ENCODE assay signal across 20 mouse cellular contexts in genomic region chr4:140919974-140920836, GRCm38 (mm10). TPM values are rescaled to one million over a fixed set of nuclear protein-coding genes. Genes with fewer than 3 reads are reported as not detected.
DNase-seq lines count a peak whose midpoint lies in the region; ATAC-seq lines count a peak whose summit lies in the region.
"Had no signal": no experiment of that assay in that cellular context is flagged by ENCODE, and none has a peak within 500 bp of the region (broad histone marks: within the 10 kb centered on the region; RNA-seq: fewer than 3 reads in every experiment).

No protein-coding gene starts in this region.

- no peak for DNase-seq in hindbrain, embryonic 10.5 days (ENCODE audit: low spot score)
- DNase-seq in kidney, postnatal 4 days = peak; percentile 30 to 54
- no peak for DNase-seq in kidney, adult 11 months
- DNase-seq in cerebellum, postnatal 4 days (ENCODE audit: low spot score in 2 of 2) = no peak
- no peak for DNase-seq in lung, postnatal 14 days
- DNase-seq: adrenal gland, postnatal 36 days; cerebellum, adult 18-20 months; cerebellum, postnatal 25 days; kidney, adult 2 months; lung, adult 2 months; lung, postnatal 36 days; right cerebral cortex, adult 18-20 months had no signal

- no peak overlapping the region for H3K9ac ChIP-seq in hindbrain, embryonic 16.5 days (ENCODE audit: low read depth, low read length)
- H3K9ac ChIP-seq: hindbrain, embryonic 14.5 days had no signal

- H3K9me3 ChIP-seq in hindbrain, embryonic 10.5 days = no peaks in the 10 kb centered on the region
- H3K9me3 ChIP-seq in hindbrain, embryonic 16.5 days (ENCODE audit: control insufficient read depth, low read length) = no peaks in the 10 kb centered on the region
- H3K9me3 ChIP-seq: forebrain, embryonic 10.5 days; limb, embryonic 10.5 days had no signal

- H3K27me3 ChIP-seq in hindbrain, embryonic 10.5 days (ENCODE audit: insufficient read depth, poor library complexity, severe bottlenecking) = no peaks in the 10 kb centered on the region
- no peaks in the 10 kb centered on the region for H3K27me3 ChIP-seq in hindbrain, embryonic 16.5 days (replicated peaks; ENCODE audit: control insufficient read depth, insufficient read depth, low read length)

- H3K4me3 ChIP-seq in hindbrain, embryonic 10.5 days = no peak overlapping the region
- H3K4me3 ChIP-seq in hindbrain, embryonic 16.5 days (ENCODE audit: low read length) = no peak overlapping the region
- H3K4me3 ChIP-seq: forebrain, embryonic 10.5 days; heart, adult 2 months; limb, embryonic 10.5 days had no signal

- H3K4me2 ChIP-seq in hindbrain, embryonic 16.5 days (ENCODE audit: low read length) = no peak overlapping the region
- H3K4me2 ChIP-seq: hindbrain, embryonic 14.5 days; midbrain, embryonic 11.5 days had no signal

- H3K4me1 ChIP-seq in hindbrain, embryonic 10.5 days (replicated peaks) = peaks cover 41% of the 10 kb centered on the region
- H3K4me1 ChIP-seq in hindbrain, embryonic 16.5 days (ENCODE audit: control insufficient read depth, insufficient read depth, low read depth, low read length) = no peaks in the 10 kb centered on the region

- 76% methylated on average over 11 of the region's 11 CpGs for WGBS in hindbrain, embryonic 10.5 days
- WGBS in hindbrain, embryonic 16.5 days = 64% methylated on average over 11 of the region's 11 CpGs

- ATAC-seq in hindbrain, embryonic 16.5 days = no peak
- peak; percentile 73 for ATAC-seq in common myeloid progenitor, adult 5-6 weeks (replicated peaks; ENCODE audit: low read depth, poor library complexity, severe bottlenecking)
- ATAC-seq in neutrophil, adult 5-6 weeks (ENCODE audit: extremely low read depth, insufficient number of reproducible peaks, low FRiP score, poor library complexity, severe bottlenecking) = peak; percentile 25; the same call in 1 of the 2 replicates

- H3K27ac ChIP-seq in hindbrain, embryonic 10.5 days = peak overlapping the region; percentile 4; the same call in 1 of the 2 replicates
- H3K27ac ChIP-seq in hindbrain, embryonic 16.5 days (ENCODE audit: low read depth, low read length) = no peak overlapping the region
- H3K27ac ChIP-seq: forebrain, embryonic 10.5 days; heart, adult 2 months; hindbrain, embryonic 14.5 days had no signal

- no peaks in the 10 kb centered on the region for H3K36me3 ChIP-seq in hindbrain, embryonic 10.5 days
- no peaks in the 10 kb centered on the region for H3K36me3 ChIP-seq in hindbrain, embryonic 16.5 days (ENCODE audit: control insufficient read depth, insufficient read depth, low read length)
- H3K36me3 ChIP-seq: forebrain, embryonic 10.5 days; limb, embryonic 10.5 days had no signal

RNA-seq across cellular contexts. Expression of gene Padi2, which starts 14.1 kb away (rescaled TPM):
- polyA plus RNA-seq in hindbrain, embryonic 10.5 days (2016; fragmentation: Nextera tagmentation; extraction: Ambion mirVana) = 1.4 and 3.8 TPM in 2 replicates
- polyA plus RNA-seq in hindbrain, embryonic 16.5 days (2015; fragmentation: Nextera tagmentation; extraction: Ambion mirVana) = 2.4 and 2.7 TPM in 2 replicates
- 14.5 and 17.0 TPM in 2 replicates for total RNA-seq in common myeloid progenitor, adult 5-6 weeks (2017)
- total RNA-seq in neutrophil, adult 5-6 weeks (2017) = 8.4 and 9.3 TPM in 2 replicates

RNA-seq across cellular contexts. Expression of gene Sdhb, which starts 40.8 kb away (rescaled TPM):
- polyA plus RNA-seq in hindbrain, embryonic 10.5 days (2016; fragmentation: Nextera tagmentation; extraction: Ambion mirVana) = 412 and 491 TPM in 2 replicates
- polyA plus RNA-seq in hindbrain, embryonic 16.5 days (2015; fragmentation: Nextera tagmentation; extraction: Ambion mirVana) = 490 and 530 TPM in 2 replicates
- 115 and 121 TPM in 2 replicates for total RNA-seq in common myeloid progenitor, adult 5-6 weeks (2017)
- 71.8 and 72.5 TPM in 2 replicates for total RNA-seq in neutrophil, adult 5-6 weeks (2017)

Comparison
In these comparisons a context has a peak if more than half of its experiments do, and no peak if none do; other contexts are left out.
1. DNase-seq: peak in kidney, postnatal 4 days (2 of 2); none in hindbrain, embryonic 10.5 days (single experiment), kidney, adult 11 months (single experiment), cerebellum, postnatal 4 days (0 of 2) and lung, postnatal 14 days (single experiment).